Mouse (Mus musculus) erythroblast, embryonic 14.5 days (primary cell): Measurements from ENCODE around the gene Vmn2r97.

Experiments used
- GATA1 ChIP-seq: IDR thresholded peaks from 2 replicates; pipeline ENCODE4 v1.6.1; 2012; ENCODE audit warnings: low read length, inconsistent platforms, mixed read lengths
- TAL1 ChIP-seq: IDR thresholded peaks from 3 replicates; pipeline ENCODE4 v1.6.1; 2012; ENCODE audit warnings: low read length, inconsistent platforms, mixed read lengths

- TF ChIP-seq GATA1 (no peak), TAL1 (no peak)
These were observed 54.5 kb downstream of the Vmn2r97 start for GRCm38 (mm10) chr17:18968371-18969275.
